Mouse (Mus musculus) MEL (cell line): ENCODE data around the gene Tex2.

Experiments used
- CTCF ChIP-seq, 3 experiments: IDR thresholded peaks in 2 of 3; conservative IDR thresholded peaks in 1 of 3; 2 replicates each; pipeline ENCODE4 v1.5.1; 2011 to 2012; ENCODE audit warnings: low read length in 3 of 3, low read depth in 2 of 3, mild to moderate bottlenecking in 2 of 3, improper control_type of control experiment in 1 of 3, inconsistent platforms in 1 of 3, mixed read lengths in 1 of 3, moderate library complexity in 1 of 3; ENCODE audit not compliant: control insufficient read depth in 1 of 3, insufficient read depth in 1 of 3, poor library complexity in 1 of 3, severe bottlenecking in 1 of 3
- ELF1 ChIP-seq: IDR thresholded peaks from 2 replicates; pipeline ENCODE4 v1.6.1; 2014; ENCODE audit warnings: low read depth, mild to moderate bottlenecking, inconsistent platforms, low read length, improper control_type of control experiment, moderate library complexity
- EP300 ChIP-seq, 2 experiments: IDR thresholded peaks; 2 replicates each; pipeline ENCODE4 v1.6.1; 2011; ENCODE audit warnings: improper control_type of control experiment in 2 of 2, low read length in 2 of 2, low read depth in 1 of 2, mild to moderate bottlenecking in 1 of 2
- HCFC1 ChIP-seq: IDR thresholded peaks from 2 replicates; pipeline ENCODE4 v1.6.1; 2012; ENCODE audit warnings: low read depth, mild to moderate bottlenecking, inconsistent platforms, low read length, improper control_type of control experiment, moderate library complexity
- JUND ChIP-seq: IDR thresholded peaks from 2 replicates; pipeline ENCODE4 v1.6.1; 2011; ENCODE audit warnings: low read depth, mild to moderate bottlenecking, improper control_type of control experiment, low read length
- KAT2A ChIP-seq: conservative IDR thresholded peaks from 2 replicates; pipeline ENCODE4 v1.6.1; 2012; ENCODE audit warnings: low read depth, low read length, improper control_type of control experiment, inconsistent platforms
- MAX ChIP-seq: IDR thresholded peaks from 2 replicates; pipeline ENCODE4 v1.6.1; 2011; ENCODE audit warnings: low read length, improper control_type of control experiment
- MXI1 ChIP-seq: IDR thresholded peaks from 2 replicates; pipeline ENCODE4 v1.6.1; 2011; ENCODE audit warnings: mild to moderate bottlenecking, low read depth, low read length, improper control_type of control experiment
- POLR2A ChIP-seq, 2 experiments: IDR thresholded peaks; 2 replicates each; pipeline ENCODE4 v1.6.1; 2011 to 2012; ENCODE audit warnings: low read length in 2 of 2, mild to moderate bottlenecking in 2 of 2, control low read depth in 1 of 2, improper control_type of control experiment in 1 of 2, low read depth in 1 of 2, moderate library complexity in 1 of 2; ENCODE audit not compliant: control insufficient read depth in 1 of 2, insufficient read depth in 1 of 2, poor library complexity in 1 of 2
- ZMIZ1 ChIP-seq: IDR thresholded peaks from 2 replicates; pipeline ENCODE4 v1.6.1; 2012; ENCODE audit warnings: low read depth, mild to moderate bottlenecking, inconsistent platforms, low read length, improper control_type of control experiment, moderate library complexity

DNA sequence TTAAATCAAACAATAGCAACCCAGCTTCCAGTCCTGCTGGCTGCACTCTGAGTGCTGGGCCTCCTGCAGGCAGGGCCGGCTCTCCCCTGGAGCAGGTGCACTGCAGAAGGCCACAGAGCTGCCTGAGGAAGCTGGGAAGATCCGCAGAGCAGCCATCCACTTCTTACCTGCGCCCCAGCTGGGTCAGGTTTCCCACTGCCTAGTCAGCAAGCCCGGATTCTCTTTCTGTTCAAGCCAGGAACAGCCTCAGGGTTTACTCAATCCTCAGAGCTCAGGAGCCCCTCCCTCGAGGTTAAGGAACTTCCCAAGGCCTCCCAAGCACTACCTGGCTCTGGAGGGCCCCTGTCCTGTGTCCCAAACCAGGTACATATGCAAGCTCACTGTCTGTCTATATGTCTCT, 7.2 kb downstream of the Tex2 start:
- no peak for TF ChIP-seq EP300 (IDR thresholded peaks at IDR 0.05; ENCODE audit: low read depth in 1 of 2, low read length in 2 of 2)
- no peak for TF ChIP-seq POLR2A (IDR thresholded peaks at IDR 0.05; ENCODE audit: control insufficient read depth in 1 of 2, insufficient read depth in 1 of 2, low read depth in 1 of 2, low read length in 2 of 2, poor library complexity in 1 of 2)
- TF ChIP-seq JUND, result no peak
- no peak for TF ChIP-seq MAX
- TF ChIP-seq CTCF (IDR thresholded peaks at IDR 0.05 in 2 of 3, conservative IDR thresholded peaks at IDR 0.05 in 1 of 3; ENCODE audit: control insufficient read depth in 1 of 3, insufficient read depth in 1 of 3, low read depth in 2 of 3, low read length in 3 of 3, poor library complexity in 1 of 3, severe bottlenecking in 1 of 3), result no peak
- no peak for TF ChIP-seq KAT2A
- TF ChIP-seq ZMIZ1, result no peak
- no peak for TF ChIP-seq MXI1
- TF ChIP-seq ELF1, result no peak
- TF ChIP-seq HCFC1, result no peak
